Mouse (Mus musculus): ENCODE measurements around the gene Atp8a2. TPM values are rescaled to one million over a fixed set of nuclear protein-coding genes. Genes with fewer than 3 reads are reported as not detected.
A peak's percentile ranks its signal among the peaks of the same experiment; 100 is the strongest.
"Not testable (repeated sequence)": the region's sequence is repeated elsewhere in the genome, so short reads cannot be mapped to it uniquely, and the experiment has no call there.

Atp8a2 gene
- polyA plus RNA-seq, 1 experiment from 2014 or later: 7.4 TPM

DNA sequence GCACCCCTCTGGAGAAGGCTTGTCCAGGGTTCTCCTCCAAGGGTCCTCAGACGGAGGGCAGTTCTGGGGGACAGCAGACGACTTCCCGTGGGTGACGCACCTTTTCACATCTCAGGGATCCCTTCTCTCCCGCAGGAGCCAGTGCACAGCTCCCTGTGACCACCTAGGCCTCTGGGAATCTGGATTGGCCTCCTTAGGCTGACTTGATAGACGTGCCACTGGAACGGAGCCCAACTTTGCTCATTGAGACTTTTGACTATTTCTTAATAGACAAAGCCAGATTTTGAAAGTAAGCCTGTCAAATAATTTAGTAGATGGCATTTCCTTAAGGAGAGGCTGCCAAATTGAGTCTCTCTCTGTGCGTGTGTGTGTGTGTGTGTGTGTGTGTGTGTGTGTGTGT is 570.3 kb downstream of the Atp8a2 start:
- Histone ChIP-seq H3K4me2 (peak overlapping the region; percentile 72), H3K9me3 (ENCODE audit: control insufficient read depth, low read length) (no peaks in the 10 kb centered on the region), H3K9ac (ENCODE audit: low read length) (peak overlapping the region; percentile 62; the same call in 1 of the 2 replicates), H3K36me3 (ENCODE audit: control insufficient read depth, insufficient read depth, low read length) (no peaks in the 10 kb centered on the region), H3K4me1 (ENCODE audit: control insufficient read depth, insufficient read depth, low read length) (peaks cover 10% of the 10 kb centered on the region), H3K27me3 (ENCODE audit: control insufficient read depth, insufficient read depth, low read length) (peaks cover 18% of the 10 kb centered on the region), H3K27ac (ENCODE audit: low read depth, low read length) (no peak overlapping the region), H3K4me3 (ENCODE audit: low read depth, low read length) (peak overlapping the region; percentile 55)
- DNase-seq (ENCODE audit: low spot score, missing footprints) (peak; percentile 92), ATAC-seq (ENCODE audit: low FRiP score) (no peak)
- WGBS: 22% methylated on average over 8 of the region's 8 CpGs

GRCm38 (mm10) chr14:59625806-59626364 is 571.1 kb downstream of the Atp8a2 start:
- peak; percentile 74 for ATAC-seq (ENCODE audit: low FRiP score)
- peak overlapping the region; percentile 72 for H3K4me2 ChIP-seq
- peak; percentile 98 for DNase-seq (ENCODE audit: low spot score, missing footprints)
- H3K9me3 ChIP-seq (ENCODE audit: control insufficient read depth, low read length): no peaks in the 10 kb centered on the region
- H3K4me3 ChIP-seq (ENCODE audit: low read depth, low read length): peak overlapping the region; percentile 55
- WGBS: under 1% methylated on average over 51 of the region's 51 CpGs
- peaks cover 18% of the 10 kb centered on the region for H3K27me3 ChIP-seq (ENCODE audit: control insufficient read depth, insufficient read depth, low read length)
- no peaks in the 10 kb centered on the region for H3K36me3 ChIP-seq (ENCODE audit: control insufficient read depth, insufficient read depth, low read length)
- H3K27ac ChIP-seq (ENCODE audit: low read depth, low read length): no peak overlapping the region; the same call in 1 of the 2 replicates
- H3K4me1 ChIP-seq (ENCODE audit: control insufficient read depth, insufficient read depth, low read length): peaks cover 10% of the 10 kb centered on the region
- peak overlapping the region; percentile 62 for H3K9ac ChIP-seq (ENCODE audit: low read length)

- H3K36me3 ChIP-seq (ENCODE audit: control insufficient read depth, insufficient read depth, low read length): no peaks in the 10 kb centered on the region
- H3K4me1 ChIP-seq (ENCODE audit: control insufficient read depth, insufficient read depth, low read length): peaks cover 10% of the 10 kb centered on the region
These were observed 571.7 kb downstream of the Atp8a2 start, which contains the start of gene Shisa2 for GRCm38 (mm10) chr14:59625158-59625805. TSS of gene Shisa2 (plus strand) at chr14:59625308.

GRCm38 (mm10) chr14:59624326-59624885 is 572.6 kb downstream of the Atp8a2 start:
- no peaks in the 10 kb centered on the region for H3K36me3 ChIP-seq (ENCODE audit: control insufficient read depth, insufficient read depth, low read length)
- H3K4me3 ChIP-seq (ENCODE audit: low read depth, low read length): no peak overlapping the region
- whole genome bisulfite sequencing: 35% methylated on average over 9 of the region's 9 CpGs
- H3K9ac ChIP-seq (ENCODE audit: low read length): no peak overlapping the region
- no peak for DNase-seq (ENCODE audit: low spot score, missing footprints)
- no peak for ATAC-seq (ENCODE audit: low FRiP score)
- H3K27me3 ChIP-seq (ENCODE audit: control insufficient read depth, insufficient read depth, low read length): peaks cover 18% of the 10 kb centered on the region
- H3K4me2 ChIP-seq: no peak overlapping the region
- H3K4me1 ChIP-seq (ENCODE audit: control insufficient read depth, insufficient read depth, low read length): peaks cover 10% of the 10 kb centered on the region
- H3K27ac ChIP-seq (ENCODE audit: low read depth, low read length): no peak overlapping the region
- H3K9me3 ChIP-seq (ENCODE audit: control insufficient read depth, low read length): no peaks in the 10 kb centered on the region

More at GRCm38 (mm10) chr14:59625158-59625805, 571.7 kb downstream of the Atp8a2 start, which contains the start of gene Shisa2:
- Histone ChIP-seq H3K27ac (ENCODE audit: low read depth, low read length) (peak within 1 kb of the TSS; percentile 40; the same call in 1 of the 2 replicates), H3K4me2 (peak within 1 kb of the TSS; percentile 72), H3K4me3 (ENCODE audit: low read depth, low read length) (peak within 1 kb of the TSS; percentile 55), H3K9ac (ENCODE audit: low read length) (peak within 1 kb of the TSS; percentile 62), H3K27me3 (ENCODE audit: control insufficient read depth, insufficient read depth, low read length) (peaks cover 18% of the 10 kb centered on the region), H3K9me3 (ENCODE audit: control insufficient read depth, low read length) (no peaks in the 10 kb centered on the region)
- ATAC-seq (ENCODE audit: low FRiP score) (peak; percentile 88), DNase-seq (ENCODE audit: low spot score, missing footprints) (peak; percentile 98)
- under 1% methylated on average over 64 of the region's 65 CpGs for WGBS

GRCm38 (mm10) chr14:59616802-59617201 is 580.2 kb downstream of the Atp8a2 start:
- WGBS: 38% methylated on average over 7 of the region's 7 CpGs
- no peaks in the 10 kb centered on the region for H3K27me3 ChIP-seq (ENCODE audit: control insufficient read depth, insufficient read depth, low read length)
- H3K27ac ChIP-seq (ENCODE audit: low read depth, low read length): no peak overlapping the region
- DNase-seq (ENCODE audit: low spot score, missing footprints) (peak; percentile 56), ATAC-seq (ENCODE audit: low FRiP score) (no peak)
- H3K4me3 ChIP-seq (ENCODE audit: low read depth, low read length): no peak overlapping the region
- no peak overlapping the region for H3K4me2 ChIP-seq
- H3K9me3 ChIP-seq (ENCODE audit: control insufficient read depth, low read length): no peaks in the 10 kb centered on the region
- no peak overlapping the region for H3K9ac ChIP-seq (ENCODE audit: low read length)
- no peaks in the 10 kb centered on the region for H3K36me3 ChIP-seq (ENCODE audit: control insufficient read depth, insufficient read depth, low read length)
- no peaks in the 10 kb centered on the region for H3K4me1 ChIP-seq (ENCODE audit: control insufficient read depth, insufficient read depth, low read length)

- not testable (repeated sequence) for H3K4me3 ChIP-seq (ENCODE audit: low read depth, low read length); H3K9me3 ChIP-seq (ENCODE audit: control insufficient read depth, low read length); H3K4me2 ChIP-seq; ATAC-seq (ENCODE audit: low FRiP score); H3K36me3 ChIP-seq (ENCODE audit: control insufficient read depth, insufficient read depth, low read length); DNase-seq (ENCODE audit: low spot score, missing footprints); H3K27ac ChIP-seq (ENCODE audit: low read depth, low read length); H3K4me1 ChIP-seq (ENCODE audit: control insufficient read depth, insufficient read depth, low read length); H3K9ac ChIP-seq (ENCODE audit: low read length); H3K27me3 ChIP-seq (ENCODE audit: control insufficient read depth, insufficient read depth, low read length)
- 73% methylated on average over 3 of the region's 3 CpGs for WGBS
These were observed 582.8 kb downstream of the Atp8a2 start for GRCm38 (mm10) chr14:59614149-59614548.

DNA sequence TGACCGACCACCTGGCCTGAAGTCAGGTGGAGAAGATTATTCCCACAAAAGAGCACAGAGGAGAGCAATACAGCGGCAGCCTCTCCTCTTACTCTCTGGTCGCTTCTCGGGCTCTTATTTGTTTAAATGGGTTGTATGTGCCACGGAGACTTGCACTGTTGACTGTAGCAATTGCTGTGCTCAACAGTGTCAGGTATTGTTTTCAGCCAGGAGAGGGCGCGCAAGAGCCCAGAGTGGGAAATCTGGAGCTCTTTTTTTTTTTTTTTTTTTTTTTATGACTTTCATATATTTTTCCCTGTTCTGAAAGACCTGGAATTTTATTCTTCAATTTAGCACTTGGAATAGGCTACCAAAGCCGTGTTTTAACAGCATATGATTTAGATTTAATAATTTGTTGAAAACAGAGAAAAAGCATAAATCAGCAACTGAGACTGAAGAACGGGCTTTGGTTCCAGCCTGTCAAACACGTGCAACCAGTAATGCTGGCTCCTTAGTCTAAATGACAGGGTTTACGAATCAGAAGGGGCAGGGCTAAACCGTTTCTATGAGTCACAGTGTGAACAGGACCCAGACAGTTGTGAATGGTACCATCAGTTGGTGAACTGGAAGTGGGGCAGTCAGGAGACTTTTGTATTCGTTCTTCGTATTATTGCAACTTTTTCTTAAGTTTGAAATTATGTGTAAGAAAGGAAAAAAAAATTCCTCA is 583.9 kb downstream of the Atp8a2 start:
- peak; percentile 94 for DNase-seq (ENCODE audit: low spot score, missing footprints)
- H3K27me3 ChIP-seq (ENCODE audit: control insufficient read depth, insufficient read depth, low read length): no peaks in the 10 kb centered on the region
- no peak overlapping the region for H3K27ac ChIP-seq (ENCODE audit: low read depth, low read length)
- no peak overlapping the region for H3K4me2 ChIP-seq
- H3K9ac ChIP-seq (ENCODE audit: low read length): no peak overlapping the region
- H3K36me3 ChIP-seq (ENCODE audit: control insufficient read depth, insufficient read depth, low read length): no peaks in the 10 kb centered on the region
- no peak for ATAC-seq (ENCODE audit: low FRiP score)
- no peaks in the 10 kb centered on the region for H3K9me3 ChIP-seq (ENCODE audit: control insufficient read depth, low read length)
- 56% methylated on average over 14 of the region's 14 CpGs for WGBS
- H3K4me1 ChIP-seq (ENCODE audit: control insufficient read depth, insufficient read depth, low read length): no peaks in the 10 kb centered on the region
- H3K4me3 ChIP-seq (ENCODE audit: low read depth, low read length): no peak overlapping the region

DNA sequence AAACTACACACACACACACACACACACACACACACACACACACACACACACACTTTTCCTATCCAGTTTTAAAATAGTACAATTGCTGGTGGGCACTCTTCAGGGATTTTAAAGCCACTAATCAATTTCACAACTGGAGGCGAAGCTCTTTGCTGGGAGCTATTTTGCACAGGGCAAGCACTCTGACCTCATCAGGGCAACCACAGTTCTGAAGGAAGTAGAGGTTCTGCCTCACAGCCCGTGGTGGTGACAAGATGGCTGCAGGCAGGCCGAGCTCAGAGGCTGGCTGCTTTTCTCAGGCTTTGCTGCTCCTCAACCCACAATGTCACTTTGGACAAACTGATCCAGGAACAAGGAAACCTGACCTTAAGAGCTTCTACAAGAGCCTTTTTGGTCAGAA is 590.0 kb downstream of the Atp8a2 start:
- H3K27me3 ChIP-seq (ENCODE audit: control insufficient read depth, insufficient read depth, low read length): no peaks in the 10 kb centered on the region
- 46% methylated on average over 3 of the region's 3 CpGs for WGBS
- DNase-seq (ENCODE audit: low spot score, missing footprints) (peak; percentile 60), ATAC-seq (ENCODE audit: low FRiP score) (no peak)
- no peaks in the 10 kb centered on the region for H3K9me3 ChIP-seq (ENCODE audit: control insufficient read depth, low read length)
- H3K27ac ChIP-seq (ENCODE audit: low read depth, low read length): no peak overlapping the region
- H3K4me1 ChIP-seq (ENCODE audit: control insufficient read depth, insufficient read depth, low read length): no peaks in the 10 kb centered on the region
- no peak overlapping the region for H3K9ac ChIP-seq (ENCODE audit: low read length)
- H3K36me3 ChIP-seq (ENCODE audit: control insufficient read depth, insufficient read depth, low read length): no peaks in the 10 kb centered on the region
- no peak overlapping the region for H3K4me3 ChIP-seq (ENCODE audit: low read depth, low read length)
- no peak overlapping the region for H3K4me2 ChIP-seq

Measured in midbrain, embryonic 11.5 days (tissue).